Mouse (Mus musculus) urinary bladder, postnatal 4 days (tissue): ENCODE results near the gene Dnah17.

ENCODE experiments used
- DNase-seq, 2 experiments: peaks; one replicate each; pipeline ENCODE4 v3.0.0; 2021 to 2022; ENCODE audit warnings: low spot score in 2 of 2

Gene Dnah17

DNA sequence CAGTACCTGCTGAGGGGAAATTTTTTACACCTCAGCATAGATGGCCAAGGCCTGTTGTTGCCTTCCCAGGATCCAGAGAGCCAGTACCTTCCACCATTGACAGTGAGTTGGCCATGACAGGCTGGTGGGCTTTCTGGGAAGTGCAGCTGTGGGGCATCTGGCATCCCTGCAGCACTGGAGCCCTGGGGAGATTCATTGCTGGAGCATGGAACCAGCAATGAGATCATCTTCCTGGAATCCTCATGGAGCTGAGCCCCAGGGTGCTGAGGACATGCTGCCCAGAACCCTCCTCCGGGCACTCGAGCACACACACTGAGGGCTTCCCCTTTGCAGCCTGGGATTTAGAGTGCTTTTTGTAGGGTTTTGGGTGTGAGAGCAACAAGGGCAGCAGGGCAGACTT is 135.2 kb downstream of the Dnah17 start:
- no peak for DNase-seq

DNA sequence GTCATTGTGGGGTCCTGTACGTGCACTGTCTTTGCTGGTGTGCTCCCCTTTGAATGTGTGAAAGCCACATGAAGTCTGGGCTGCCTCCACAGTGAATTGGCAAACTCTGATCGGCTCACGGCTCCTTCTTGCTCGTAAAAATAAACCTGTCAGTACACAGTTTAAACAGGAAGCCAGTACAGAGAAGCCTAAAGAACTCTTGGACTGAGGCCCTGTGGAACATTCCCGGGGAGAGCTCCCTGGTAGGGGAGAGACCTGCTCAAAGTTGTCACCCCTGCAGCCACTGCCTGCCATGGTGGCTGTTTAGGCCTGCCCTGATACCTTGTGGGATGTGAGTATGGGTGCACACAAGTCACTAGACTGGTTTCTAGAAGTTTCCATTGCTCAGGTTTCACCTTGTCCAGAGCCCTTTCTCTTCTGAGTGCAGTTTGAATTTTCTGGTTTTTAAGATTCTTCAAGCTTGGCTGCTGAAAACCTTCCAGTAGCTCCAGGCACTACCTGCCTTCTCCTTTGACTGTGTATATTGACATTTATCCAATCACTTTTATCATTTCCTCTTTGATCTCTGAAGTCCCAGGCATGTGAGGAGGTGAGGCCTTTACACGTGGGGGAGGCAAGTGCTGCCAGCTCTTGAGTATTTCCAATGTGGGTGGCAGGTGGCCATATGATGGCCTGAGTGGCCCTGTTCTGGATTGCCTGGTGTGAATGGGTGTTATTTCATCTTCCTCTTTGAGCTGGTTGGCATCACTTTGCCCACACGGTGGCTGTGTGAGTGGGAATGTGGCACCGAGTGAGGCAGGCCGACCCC is 136.0 kb downstream of the Dnah17 start:
- DNase-seq, result no peak

DNA sequence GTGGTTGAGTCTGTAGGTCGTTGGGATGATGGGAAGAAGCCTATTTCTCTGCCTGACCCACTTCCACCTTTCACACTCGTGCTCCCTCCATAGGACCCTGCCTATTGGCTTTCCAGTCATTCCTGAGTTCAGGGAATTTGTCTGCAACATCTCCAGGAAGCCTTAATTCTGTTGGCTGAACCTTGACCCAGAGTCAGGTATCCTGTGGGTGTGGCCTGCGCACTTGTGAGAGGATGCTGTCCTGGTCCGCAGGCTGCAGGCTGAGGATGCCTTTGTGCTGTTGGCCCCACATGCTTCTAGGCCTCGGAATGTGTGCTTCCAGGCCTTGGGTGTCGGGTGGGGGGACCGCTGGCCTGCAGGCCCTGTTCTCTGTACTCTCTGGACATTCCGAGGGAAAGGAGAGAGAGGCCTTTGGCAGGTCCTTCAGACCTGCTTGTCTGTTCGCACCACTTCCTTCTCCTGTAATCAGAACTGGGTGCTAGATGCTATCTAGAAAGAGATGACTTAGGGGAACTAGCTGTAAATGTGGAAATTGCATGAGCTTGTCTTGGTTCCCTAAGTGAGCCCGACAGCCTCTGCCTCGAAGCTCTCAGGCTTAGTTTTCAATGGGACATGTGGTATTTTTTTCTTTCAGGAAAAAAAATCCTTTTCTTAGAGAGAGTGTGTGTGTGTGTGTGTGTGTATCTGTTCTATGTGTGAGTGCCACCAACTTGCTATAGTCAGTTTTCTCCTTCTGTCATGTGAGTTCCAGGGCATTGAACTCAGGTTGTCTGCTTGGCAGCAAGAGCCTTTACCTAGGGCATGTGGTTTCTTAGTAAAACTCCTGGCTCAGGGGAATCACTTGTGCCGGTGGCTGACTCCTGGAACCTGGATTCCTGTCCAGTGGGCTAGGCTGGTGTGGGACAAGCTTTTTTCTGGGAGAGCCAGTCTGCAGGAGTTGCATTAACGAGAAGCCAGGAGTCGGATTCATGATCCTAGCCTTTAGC is 137.0 kb downstream of the Dnah17 start:
- no peak for DNase-seq

DNA sequence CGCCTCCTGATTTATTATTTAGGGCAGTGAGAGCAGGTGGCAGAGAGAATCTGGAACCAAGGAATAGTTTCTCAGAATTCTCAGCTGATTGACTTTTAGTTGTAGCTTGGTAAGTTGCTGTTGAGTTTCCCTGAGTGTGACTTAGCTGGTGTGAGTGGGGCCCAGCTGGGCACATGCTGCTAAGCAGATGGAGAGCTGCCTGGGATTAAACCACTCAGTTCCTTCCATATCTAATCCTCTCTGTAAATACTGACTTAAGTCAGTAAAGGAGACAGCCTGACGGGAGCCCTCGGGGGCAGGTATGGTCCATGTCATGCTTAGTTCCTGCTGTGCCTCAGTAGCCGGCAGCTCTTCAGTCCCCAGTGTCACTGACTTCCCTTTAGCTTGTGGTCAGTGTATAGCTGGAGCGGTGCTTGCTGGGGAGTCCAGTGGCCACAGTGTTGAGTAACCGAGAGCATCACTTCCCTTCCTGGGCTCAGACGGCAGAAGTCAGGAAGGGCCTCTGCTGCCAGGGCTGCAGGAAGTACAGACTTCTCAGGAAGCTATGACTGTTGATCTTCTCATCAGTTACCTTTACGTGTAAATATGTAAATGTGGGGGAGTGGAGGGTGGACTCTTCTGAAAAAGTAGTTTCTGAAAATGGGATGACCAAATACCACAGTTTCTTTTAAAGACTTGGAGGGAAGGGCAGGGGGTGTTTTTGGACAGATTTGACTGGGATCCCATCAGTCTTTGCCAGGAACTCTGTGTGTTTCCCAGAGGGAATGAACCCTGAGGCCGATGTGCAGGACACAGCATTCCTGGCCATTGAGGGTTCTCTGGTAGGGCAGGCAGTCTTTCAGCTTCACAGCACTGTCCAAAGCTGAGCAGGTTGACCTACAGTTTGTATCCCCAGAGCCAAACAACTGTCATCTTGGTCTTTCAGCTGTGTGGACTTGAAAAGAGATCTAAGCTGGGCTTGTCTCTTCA is 138.6 kb downstream of the Dnah17 start:
- DNase-seq, result no peak

DNA sequence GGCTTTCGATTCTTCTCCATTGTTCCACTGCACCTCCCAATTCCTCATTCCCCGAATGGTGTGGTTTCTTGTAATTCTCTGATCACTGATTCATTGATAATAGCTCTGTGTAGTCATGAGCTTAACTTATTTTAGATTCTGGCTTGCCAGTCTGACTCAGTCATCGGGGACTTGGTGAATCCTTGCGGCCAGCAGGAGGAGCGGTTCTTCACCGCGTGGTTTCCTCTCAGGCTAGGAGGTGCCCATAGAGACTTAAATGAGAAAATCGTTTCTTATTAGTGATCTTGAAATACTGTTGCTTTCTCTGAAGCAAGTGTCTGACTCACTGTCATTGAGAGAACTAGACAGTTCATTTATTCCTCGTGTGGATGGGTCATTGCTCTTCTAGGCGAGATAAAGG is 140.5 kb downstream of the Dnah17 start:
- no peak for DNase-seq

DNA sequence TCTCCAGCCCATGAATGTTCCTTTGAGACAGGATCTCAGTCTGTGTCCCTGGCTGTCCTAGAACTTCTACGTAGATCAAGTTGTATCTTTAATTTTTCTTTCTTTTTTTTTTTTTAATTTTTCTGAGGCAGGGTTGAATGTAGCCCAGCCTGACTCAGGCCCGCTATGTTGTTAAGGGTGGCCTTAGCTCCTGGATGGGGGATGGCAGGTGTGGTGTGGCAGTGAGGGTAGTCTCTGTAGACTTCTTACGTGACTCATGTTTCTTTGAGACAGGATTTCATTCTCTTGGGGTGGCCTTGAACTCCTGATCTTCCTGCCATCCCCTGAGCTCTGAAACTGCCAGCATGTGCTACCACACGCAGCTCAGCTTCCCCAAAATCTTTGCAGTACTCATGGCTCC is 141.2 kb downstream of the Dnah17 start:
- DNase-seq, result no peak

DNA sequence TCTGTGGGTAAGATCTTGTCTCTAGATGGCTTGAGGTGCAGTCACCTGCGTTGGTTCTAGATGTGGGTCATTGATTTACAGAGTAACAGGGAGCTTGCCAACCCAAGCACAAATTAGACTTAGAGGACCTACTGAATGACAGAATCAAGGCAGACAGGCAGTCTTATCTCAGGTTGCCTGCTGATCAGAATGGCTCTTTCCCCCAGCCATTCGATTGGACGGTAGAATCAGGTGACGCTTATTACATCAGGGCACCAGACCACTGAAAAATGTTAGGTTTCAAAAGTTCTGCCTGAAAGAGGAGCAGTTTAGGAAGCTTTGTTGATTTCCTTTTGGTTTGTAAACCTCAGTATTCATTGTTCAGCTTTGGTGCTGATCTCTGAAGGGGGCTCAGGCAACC is 142.5 kb downstream of the Dnah17 start:
- DNase-seq, result no peak

DNA sequence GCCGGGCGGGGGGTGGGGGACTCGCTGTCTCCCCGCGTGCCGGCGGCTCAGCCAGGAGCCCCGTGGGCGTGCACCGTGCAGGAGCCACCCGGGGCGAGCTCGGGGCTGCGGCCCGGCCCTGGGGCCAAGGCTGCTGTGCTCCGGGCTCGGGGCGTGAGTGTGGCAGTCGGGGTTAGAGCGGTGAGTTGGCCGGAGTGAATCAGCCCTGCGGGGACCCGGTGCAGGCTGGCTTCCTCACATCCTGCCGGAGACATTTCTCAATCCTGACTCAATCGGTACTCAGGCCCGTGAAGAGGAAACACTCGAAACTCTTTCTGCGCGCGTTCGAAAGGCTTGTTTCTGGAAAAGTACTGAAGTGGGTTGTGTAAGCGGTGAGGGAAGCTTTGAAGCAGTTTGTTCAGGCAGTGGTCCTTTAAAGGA is 143.4 kb downstream of the Dnah17 start:
- no peak for DNase-seq

DNA sequence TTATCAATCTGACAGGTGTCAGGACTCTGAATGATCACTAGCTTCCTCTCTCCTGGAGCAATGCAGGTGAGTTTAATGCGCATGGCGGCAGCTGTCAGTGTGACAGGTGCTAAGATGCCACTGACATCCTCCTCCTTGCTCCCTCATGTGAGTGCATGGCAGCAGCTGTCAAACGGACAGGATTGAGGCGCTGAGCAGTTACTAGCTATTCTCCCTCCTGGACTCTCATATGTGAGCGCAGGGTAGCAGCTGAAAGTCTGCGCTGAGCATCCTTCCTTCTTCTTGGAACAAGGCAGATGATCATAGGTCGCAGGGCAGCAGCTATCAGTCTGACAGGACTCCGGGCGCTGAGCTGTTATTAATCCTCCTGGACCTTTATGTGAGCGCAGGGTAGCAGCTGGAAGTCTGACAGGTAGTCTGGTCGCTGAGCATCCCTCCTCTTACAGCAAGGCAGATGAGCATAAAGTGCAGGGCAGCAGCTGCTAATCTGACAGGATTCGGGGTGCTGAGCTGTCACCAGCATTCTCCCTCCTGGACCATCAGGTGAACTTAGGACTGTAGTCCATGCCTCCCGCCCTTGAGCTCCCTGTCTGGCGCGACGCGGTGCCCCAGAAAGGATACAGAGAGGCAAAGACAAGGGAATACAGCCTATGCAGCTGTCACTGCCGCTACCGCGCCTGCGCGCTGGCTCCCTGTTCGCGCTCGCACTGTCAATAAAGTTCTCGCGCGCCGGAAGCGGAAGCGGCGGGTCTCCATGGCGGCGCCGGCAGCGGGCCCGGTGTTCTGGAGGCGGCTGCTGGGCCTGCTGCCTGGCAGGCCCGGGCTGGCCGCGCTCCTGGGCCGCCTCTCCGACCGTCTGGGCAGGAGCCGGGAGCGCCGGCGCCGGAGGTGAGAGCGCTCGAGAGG is 144.1 kb downstream of the Dnah17 start, which contains the start of gene Pgs1:
Pgs1 (plus strand) TSS at position 167 of the 906 bp plus-strand sequence.
- DNase-seq, result peak; percentile 86 to 91

DNA sequence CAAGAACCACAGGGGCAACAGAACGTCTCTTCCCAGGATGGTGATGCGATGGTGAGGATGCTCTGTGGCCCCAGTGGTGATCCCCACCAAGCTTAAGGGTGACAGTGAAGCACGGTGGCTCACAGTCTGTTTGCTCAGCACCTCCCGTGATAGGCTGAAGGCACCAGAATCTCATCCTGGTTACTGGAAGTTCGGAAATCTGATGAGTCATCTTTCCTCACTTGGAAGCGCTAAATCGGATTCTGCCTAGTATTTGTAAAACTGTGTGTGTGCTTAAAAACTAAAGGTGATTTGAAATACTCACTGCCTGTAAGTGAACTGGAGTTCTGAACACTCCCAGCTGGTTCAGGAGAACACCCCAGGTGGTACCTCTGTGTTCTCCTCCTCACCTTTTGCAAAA is 146.7 kb downstream of the Dnah17 start:
- no peak for DNase-seq

DNA sequence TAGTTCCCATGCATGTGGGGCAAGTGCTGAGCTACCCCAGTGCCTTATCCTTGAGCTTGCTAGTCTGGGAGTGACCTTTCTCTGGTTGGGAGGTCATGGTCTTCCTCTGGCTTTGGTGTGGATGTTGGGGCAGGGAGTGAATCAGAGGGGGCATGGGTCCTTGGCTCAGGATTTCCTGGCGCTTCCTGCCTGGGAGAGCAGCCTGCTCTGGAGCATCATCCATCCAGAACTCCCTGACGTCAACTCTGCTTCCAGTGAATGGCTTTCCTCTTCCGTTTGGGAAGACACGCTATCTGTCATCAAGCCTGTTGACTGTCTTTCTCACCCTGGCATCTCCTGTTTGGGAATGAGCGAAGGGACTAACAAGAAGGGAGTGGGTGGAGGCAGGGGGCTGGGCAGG is 148.0 kb downstream of the Dnah17 start:
- DNase-seq, result no peak

DNA sequence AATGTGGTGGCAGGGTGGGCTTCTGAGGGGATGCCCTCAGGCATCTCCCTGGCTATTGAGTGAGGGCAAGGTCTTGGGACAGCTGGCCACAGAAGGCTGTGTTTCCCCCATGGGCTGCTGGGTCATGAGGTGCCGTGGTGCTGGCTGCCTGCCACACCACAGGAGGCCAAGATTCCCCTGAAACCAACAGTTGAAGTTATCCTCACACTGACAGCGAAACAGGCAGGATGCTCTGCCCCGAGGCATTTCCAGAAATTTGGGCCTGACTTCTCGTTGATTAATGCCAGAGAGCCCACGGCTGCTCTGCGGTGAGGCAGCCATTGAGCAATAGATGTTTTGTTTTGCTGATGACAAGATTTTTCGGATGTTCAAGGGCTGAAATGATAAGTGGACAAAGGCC is 151.0 kb downstream of the Dnah17 start:
- DNase-seq, result no peak

DNA sequence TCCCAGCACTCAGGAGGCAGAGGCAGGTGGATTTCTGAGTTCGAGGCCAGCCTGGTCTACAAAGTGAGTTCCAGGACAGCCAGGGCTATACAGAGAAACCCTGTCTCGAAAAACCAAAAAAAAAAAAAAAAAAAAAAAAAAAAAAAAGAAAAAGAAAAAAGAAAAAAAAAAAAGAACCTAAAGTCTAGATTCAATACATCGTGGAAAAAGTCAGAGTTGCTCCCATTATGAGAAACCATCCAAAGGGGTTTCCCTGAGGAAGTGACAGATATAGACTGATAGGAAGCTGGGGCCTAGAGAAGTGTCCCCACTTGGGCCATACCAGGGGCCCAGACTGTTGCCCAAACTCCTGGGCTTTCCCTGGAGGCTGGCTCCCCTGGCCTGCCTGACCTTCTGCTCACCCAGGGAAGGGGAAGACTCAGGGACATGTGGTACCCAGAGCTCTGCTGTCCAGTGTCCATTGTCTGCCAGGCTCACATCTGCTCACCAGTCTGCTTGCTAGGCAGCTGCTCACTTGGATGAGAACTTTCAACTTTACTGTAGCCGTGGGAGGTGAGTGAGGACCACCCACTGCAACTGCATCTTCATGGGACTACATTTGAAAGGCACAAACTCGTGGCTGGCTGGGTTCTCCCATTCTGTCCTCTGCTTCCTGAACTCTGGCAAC is 152.6 kb downstream of the Dnah17 start:
- DNase-seq, result no peak

DNA sequence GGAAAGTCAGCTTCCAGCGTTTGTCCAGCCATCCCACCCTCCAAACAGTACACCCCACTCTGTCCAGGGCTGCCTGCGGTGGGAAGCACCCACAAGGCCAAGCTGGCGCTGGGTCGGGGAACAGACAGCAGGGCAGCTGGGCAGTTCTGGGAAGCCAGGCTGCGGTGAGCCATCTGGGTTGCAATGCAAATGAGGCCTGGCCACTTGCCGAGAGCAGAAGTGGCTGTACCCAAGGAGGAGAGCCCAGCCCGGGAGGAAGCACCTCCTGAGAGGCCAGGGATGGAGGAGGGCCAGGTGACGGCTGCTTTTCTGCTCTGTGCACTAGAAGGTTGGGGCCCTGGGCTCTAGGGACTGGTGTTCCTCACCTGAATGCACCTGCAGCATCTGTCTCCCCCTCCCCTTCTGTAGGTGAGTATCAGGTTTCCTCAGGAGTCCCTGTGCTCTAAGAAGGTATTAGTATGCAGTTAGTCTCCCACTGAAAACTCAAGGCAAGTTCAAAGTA is 154.3 kb downstream of the Dnah17 start:
- DNase-seq, result no peak

DNA sequence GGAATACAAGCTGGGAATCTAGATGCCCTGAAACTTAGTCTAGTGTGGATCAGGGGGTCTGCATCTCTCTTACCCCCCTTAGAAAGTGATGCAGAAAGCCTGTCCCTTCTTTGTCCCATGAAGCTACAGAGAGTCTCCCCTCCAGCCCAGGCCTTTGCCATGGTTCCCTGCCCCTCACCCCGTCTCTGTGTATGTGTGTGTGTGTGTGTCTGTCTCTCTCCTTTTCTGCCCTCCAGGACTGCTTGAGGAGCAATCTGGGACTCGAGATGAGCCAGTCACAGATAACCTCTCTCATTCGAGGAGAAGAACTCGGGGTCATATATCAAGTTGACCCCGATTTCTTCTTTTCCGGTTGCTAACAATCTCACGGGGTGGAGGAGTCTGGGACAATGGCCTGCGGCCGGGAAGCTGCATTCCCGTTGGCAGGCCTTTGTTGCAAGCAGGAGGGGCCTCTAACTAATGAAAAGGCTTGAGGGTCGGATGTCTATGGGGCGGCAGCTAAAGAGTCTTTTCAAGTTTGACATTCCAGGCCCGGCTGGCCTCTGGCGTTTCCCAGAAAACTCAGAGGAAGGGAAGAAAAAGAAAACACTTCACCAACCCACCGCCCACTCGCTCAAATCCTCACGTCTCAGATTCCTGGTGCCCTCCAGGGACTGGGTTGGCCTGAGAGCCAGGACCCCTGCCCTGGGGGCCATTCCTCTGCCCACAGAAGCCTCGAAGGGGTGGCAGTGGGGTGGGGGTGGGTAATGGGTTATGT is 155.0 kb downstream of the Dnah17 start:
- DNase-seq, result no peak

DNA sequence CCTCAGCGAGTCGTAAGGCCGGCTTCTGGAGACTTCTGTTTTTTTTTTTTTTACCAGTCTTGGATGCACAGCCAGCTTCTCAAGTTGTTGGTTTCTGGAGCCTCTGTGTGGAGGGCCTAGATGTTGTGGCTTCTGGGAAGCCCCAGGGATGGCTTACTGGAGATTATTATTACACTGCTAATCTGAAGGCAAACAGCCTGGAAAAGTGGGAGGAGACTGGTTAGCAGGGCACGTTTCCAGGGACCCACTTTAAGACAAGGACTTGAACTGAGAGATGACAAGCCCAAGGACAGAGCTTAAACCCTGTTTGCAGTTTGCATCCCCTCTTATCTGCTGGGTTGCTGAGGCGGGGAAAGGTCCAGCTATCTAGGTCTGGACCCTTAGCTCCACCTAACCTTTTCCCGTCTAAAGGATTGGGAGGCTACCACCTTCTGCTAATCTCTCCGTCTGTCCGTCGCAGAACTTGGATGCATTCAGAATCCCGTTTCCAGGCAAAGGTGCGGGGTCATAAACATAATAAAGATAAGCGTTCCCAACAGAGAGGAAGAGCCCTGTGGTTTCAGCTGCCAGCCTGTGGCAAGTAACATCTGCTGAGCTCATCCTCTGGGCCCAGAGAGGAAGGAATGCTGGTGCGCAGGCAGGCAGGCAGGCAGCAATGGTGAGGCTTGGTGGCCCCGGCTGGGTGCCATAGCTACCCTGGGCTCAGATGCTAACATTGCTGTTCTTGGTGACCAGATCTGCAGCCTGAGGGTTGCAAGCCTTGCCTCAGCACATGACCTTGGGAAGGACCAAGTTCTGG is 155.9 kb downstream of the Dnah17 start:
- DNase-seq, result no peak

DNA sequence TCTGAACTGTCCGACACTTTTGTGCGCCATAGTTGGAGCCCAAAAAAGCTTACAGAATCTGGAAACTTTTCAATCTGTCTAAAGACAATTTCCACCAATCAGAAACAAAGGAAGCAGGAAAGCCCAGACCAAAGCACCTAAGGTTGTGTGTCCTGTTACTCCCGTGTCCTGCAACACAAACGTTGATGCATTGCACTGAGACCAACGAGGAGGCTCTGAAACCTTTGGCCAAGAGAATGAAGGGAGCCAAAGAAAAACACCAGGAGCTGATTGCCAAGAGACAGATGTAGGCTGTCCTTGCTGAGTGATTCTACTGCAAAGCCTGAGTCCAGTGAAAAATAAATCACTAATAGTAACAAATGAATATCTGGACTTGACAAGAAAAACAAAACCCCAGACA is 156.9 kb downstream of the Dnah17 start:
- DNase-seq, result no peak
